Mouse (Mus musculus): ENCODE results near the gene Lifr. TPM values are rescaled to one million over a fixed set of nuclear protein-coding genes. Genes with fewer than 3 reads are reported as not detected.
A peak's percentile ranks its signal among the peaks of the same experiment; 100 is the strongest.

Lifr gene
- 10 to 100 TPM; 43.7 to 56.5 (median 52.1) TPM for total RNA-seq (2022)

GRCm38 (mm10) chr15:7090211-7090765 is at the start of gene Lifr:
Lifr (plus strand) TSS chr15:7090614.
- DNase-seq (ENCODE audit: low spot score in 2 of 2), result no peak

GRCm38 (mm10) chr15:7044081-7044749 is 46.2 kb upstream of the Lifr start:
- no peak for DNase-seq (ENCODE audit: low spot score in 2 of 2)

GRCm38 (mm10) chr15:7045056-7045455 is 45.4 kb upstream of the Lifr start:
- no peak for DNase-seq (ENCODE audit: low spot score in 2 of 2)

- DNase-seq (ENCODE audit: low spot score in 2 of 2), result peak; percentile 28 to 44
Observed at GRCm38 (mm10) chr15:7047931-7048330, 42.5 kb upstream of the Lifr start.

GRCm38 (mm10) chr15:7048916-7049315 is 41.5 kb upstream of the Lifr start:
- no peak for DNase-seq (ENCODE audit: low spot score in 2 of 2)

- no peak for DNase-seq (ENCODE audit: low spot score in 2 of 2)
Observed at GRCm38 (mm10) chr15:7051666-7052065, 38.7 kb upstream of the Lifr start.

GRCm38 (mm10) chr15:7052117-7052516 is 38.3 kb upstream of the Lifr start:
- DNase-seq (ENCODE audit: low spot score in 2 of 2), result no peak

GRCm38 (mm10) chr15:7056851-7057250 is 33.6 kb upstream of the Lifr start:
- no peak for DNase-seq (ENCODE audit: low spot score in 2 of 2)

GRCm38 (mm10) chr15:7060522-7060921 is 29.9 kb upstream of the Lifr start:
- DNase-seq (ENCODE audit: low spot score in 2 of 2), result no peak

GRCm38 (mm10) chr15:7061995-7062697 is 28.3 kb upstream of the Lifr start:
- no peak for DNase-seq (ENCODE audit: low spot score in 2 of 2)

- DNase-seq (ENCODE audit: low spot score in 2 of 2), result no peak
Observed at GRCm38 (mm10) chr15:7062698-7063009, 27.8 kb upstream of the Lifr start.

- DNase-seq (ENCODE audit: low spot score in 2 of 2), result no peak
Observed at GRCm38 (mm10) chr15:7063521-7064240, 26.7 kb upstream of the Lifr start.

GRCm38 (mm10) chr15:7064992-7065523 is 25.4 kb upstream of the Lifr start:
- DNase-seq (ENCODE audit: low spot score in 2 of 2), result no peak

- no peak for DNase-seq (ENCODE audit: low spot score in 2 of 2)
Observed at GRCm38 (mm10) chr15:7065624-7066023, 24.8 kb upstream of the Lifr start.

- DNase-seq (ENCODE audit: low spot score in 2 of 2), result no peak
Observed at GRCm38 (mm10) chr15:7066752-7067151, 23.7 kb upstream of the Lifr start.

- DNase-seq (ENCODE audit: low spot score in 2 of 2), result no peak
Observed at GRCm38 (mm10) chr15:7069374-7069773, 21.0 kb upstream of the Lifr start.

GRCm38 (mm10) chr15:7070199-7070794 is 20.1 kb upstream of the Lifr start:
- no peak for DNase-seq (ENCODE audit: low spot score in 2 of 2)

- no peak for DNase-seq (ENCODE audit: low spot score in 2 of 2)
Observed at GRCm38 (mm10) chr15:7073269-7073668, 17.1 kb upstream of the Lifr start.

GRCm38 (mm10) chr15:7075185-7075584 is 15.2 kb upstream of the Lifr start:
- peak in 1 of 2 experiments; percentile 26 for DNase-seq (ENCODE audit: low spot score in 2 of 2)

GRCm38 (mm10) chr15:7078356-7078755 is 12.1 kb upstream of the Lifr start:
- DNase-seq (ENCODE audit: low spot score in 2 of 2), result no peak

GRCm38 (mm10) chr15:7079631-7080337 is 10.6 kb upstream of the Lifr start:
- DNase-seq (ENCODE audit: low spot score in 2 of 2), result no peak
